Mouse (Mus musculus): ENCODE measurements at regions not wholly inside any gene's neighbourhood (a gene's known extent, or its start where the extent isn't known, plus 50 kb on each side); places are given as distances from the start of the nearest gene placed in this dataset.

DNA sequence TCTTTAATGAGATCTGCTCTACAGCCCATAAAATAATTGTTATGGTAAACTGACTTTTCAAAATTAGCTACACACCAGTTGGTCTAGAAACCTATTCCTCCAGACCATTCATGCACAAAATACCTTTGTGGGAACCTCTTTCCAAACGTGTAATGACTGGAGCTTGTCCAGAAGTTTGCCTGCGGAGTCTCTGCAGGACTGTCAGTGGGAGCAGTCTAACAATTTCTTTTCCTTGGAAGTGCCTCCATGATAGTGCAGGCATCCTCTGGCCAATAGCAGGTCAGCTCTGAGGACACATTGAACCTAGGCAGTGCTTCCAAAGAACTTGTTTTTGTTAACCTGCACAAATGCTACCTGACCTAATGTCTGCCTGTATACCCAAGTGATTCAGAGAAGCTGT lies 932.3 kb downstream of the Pcdh9 start:
- ATAC-seq: peak; percentile 92
- no peaks in the 10 kb centered on the region for H3K27me3 ChIP-seq (replicated peaks; ENCODE audit: control insufficient read depth, insufficient read depth, low read length)
- no peaks in the 10 kb centered on the region for H3K36me3 ChIP-seq (ENCODE audit: control insufficient read depth, insufficient read depth, low read length)
- no peak overlapping the region for H3K27ac ChIP-seq (ENCODE audit: low read depth, low read length)
- peak; percentile 80 for DNase-seq (ENCODE audit: low spot score)
- H3K9ac ChIP-seq (ENCODE audit: low read length): no peak overlapping the region
- H3K4me1 ChIP-seq (ENCODE audit: control insufficient read depth, insufficient read depth, low read length): peaks cover 3% of the 10 kb centered on the region; the same call in 1 of the 2 replicates
- 3% methylated on average over 2 of the region's 2 CpGs for WGBS
- H3K9me3 ChIP-seq (replicated peaks; ENCODE audit: control insufficient read depth, low read length): no peaks in the 10 kb centered on the region
- H3K4me3 ChIP-seq (ENCODE audit: low read depth, low read length): no peak overlapping the region
- no peak overlapping the region for H3K4me2 ChIP-seq (ENCODE audit: low read length)

DNA sequence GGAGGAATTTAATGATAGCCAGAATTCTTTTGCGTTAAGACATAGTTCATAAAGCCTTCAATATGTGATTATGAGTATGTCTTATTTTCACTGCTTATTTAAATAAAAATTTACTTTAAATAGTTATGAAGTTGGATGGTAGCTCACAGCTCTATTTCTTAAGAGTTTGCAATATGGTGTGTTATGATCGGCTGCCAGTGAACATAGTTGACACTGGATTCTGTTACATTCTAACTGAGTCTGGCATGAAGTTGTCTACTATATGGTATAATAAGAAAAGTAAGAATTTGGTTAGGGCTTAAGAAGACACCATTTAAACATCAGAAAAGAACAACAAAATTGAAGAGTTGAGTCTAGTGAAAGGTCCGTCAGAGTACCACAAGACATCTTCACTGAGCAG lies 935.0 kb downstream of the Pcdh9 start:
- H3K9ac ChIP-seq (ENCODE audit: low read length): no peak overlapping the region
- H3K27ac ChIP-seq (ENCODE audit: low read depth, low read length): no peak overlapping the region
- 93% methylated on average over 3 of the region's 3 CpGs for WGBS
- no peak overlapping the region for H3K4me3 ChIP-seq (ENCODE audit: low read depth, low read length)
- H3K4me2 ChIP-seq (ENCODE audit: low read length): no peak overlapping the region
- H3K27me3 ChIP-seq (replicated peaks; ENCODE audit: control insufficient read depth, insufficient read depth, low read length): no peaks in the 10 kb centered on the region
- no peak for ATAC-seq
- no peaks in the 10 kb centered on the region for H3K9me3 ChIP-seq (replicated peaks; ENCODE audit: control insufficient read depth, low read length)
- no peak for DNase-seq (ENCODE audit: low spot score)
- no peaks in the 10 kb centered on the region for H3K36me3 ChIP-seq (ENCODE audit: control insufficient read depth, insufficient read depth, low read length)
- H3K4me1 ChIP-seq (ENCODE audit: control insufficient read depth, insufficient read depth, low read length): peaks cover 3% of the 10 kb centered on the region; the same call in 1 of the 2 replicates

DNA sequence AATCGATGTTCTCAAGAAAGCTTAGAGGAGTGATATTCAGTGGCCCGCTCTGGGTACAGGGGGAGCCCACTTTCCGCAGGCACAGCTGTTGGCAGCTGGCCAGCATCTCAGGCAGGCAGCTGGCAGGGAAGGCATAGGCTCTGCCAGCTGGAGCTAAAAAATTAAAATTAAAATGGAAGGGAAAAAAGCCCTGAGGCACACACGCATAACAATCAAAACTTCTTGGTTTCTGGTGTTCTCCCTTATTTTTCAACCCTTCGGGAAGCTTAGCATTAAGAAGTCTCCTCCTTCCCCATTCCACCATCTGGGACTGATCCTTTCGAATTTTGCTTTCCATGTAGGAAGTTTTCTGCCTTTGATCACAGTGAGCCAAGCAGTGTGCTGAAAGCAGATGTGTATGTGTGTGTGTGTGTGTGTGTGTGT lies 982.8 kb downstream of the Pcdh9 start:
- no peaks in the 10 kb centered on the region for H3K27me3 ChIP-seq (replicated peaks; ENCODE audit: control insufficient read depth, insufficient read depth, low read length)
- H3K4me2 ChIP-seq (ENCODE audit: low read length): no peak overlapping the region
- 20% methylated on average over 6 of the region's 6 CpGs for WGBS
- H3K9me3 ChIP-seq (replicated peaks; ENCODE audit: control insufficient read depth, low read length): no peaks in the 10 kb centered on the region
- H3K9ac ChIP-seq (ENCODE audit: low read length): no peak overlapping the region
- H3K4me1 ChIP-seq (ENCODE audit: control insufficient read depth, insufficient read depth, low read length): no peaks in the 10 kb centered on the region
- H3K36me3 ChIP-seq (ENCODE audit: control insufficient read depth, insufficient read depth, low read length): no peaks in the 10 kb centered on the region
- DNase-seq (ENCODE audit: low spot score): peak; percentile 82
- H3K27ac ChIP-seq (ENCODE audit: low read depth, low read length): no peak overlapping the region
- peak; percentile 95 for ATAC-seq
- no peak overlapping the region for H3K4me3 ChIP-seq (ENCODE audit: low read depth, low read length)

DNA sequence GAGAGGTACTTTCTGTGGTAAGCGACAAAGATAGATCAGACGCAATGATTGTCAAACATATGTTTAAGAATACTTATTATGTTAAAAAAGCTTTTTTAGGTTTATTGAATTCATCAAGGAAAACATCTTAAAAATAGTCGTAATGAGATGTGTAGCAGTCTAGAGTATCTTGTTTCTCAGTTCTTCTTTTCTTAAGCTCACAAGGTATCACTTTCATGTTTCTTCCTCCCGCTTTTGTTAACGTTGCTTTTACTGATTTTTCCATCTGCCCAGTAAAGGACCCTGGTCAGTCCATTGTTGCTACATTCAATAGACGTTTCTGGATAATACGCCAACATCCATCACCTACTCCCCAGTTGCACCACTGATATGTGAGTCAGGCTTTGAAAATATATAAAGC lies 1015.9 kb downstream of the Pcdh9 start:
- no peaks in the 10 kb centered on the region for H3K4me1 ChIP-seq (ENCODE audit: control insufficient read depth, insufficient read depth, low read length)
- H3K36me3 ChIP-seq (ENCODE audit: control insufficient read depth, insufficient read depth, low read length): no peaks in the 10 kb centered on the region
- no peak overlapping the region for H3K4me3 ChIP-seq (ENCODE audit: low read depth, low read length)
- DNase-seq (ENCODE audit: low spot score): no peak
- H3K9me3 ChIP-seq (replicated peaks; ENCODE audit: control insufficient read depth, low read length): no peaks in the 10 kb centered on the region
- H3K4me2 ChIP-seq (ENCODE audit: low read length): no peak overlapping the region
- no peaks in the 10 kb centered on the region for H3K27me3 ChIP-seq (replicated peaks; ENCODE audit: control insufficient read depth, insufficient read depth, low read length)
- H3K27ac ChIP-seq (ENCODE audit: low read depth, low read length): no peak overlapping the region
- no peak overlapping the region for H3K9ac ChIP-seq (ENCODE audit: low read length)
- WGBS: 76% methylated on average over 7 of the region's 7 CpGs
- ATAC-seq: no peak

DNA sequence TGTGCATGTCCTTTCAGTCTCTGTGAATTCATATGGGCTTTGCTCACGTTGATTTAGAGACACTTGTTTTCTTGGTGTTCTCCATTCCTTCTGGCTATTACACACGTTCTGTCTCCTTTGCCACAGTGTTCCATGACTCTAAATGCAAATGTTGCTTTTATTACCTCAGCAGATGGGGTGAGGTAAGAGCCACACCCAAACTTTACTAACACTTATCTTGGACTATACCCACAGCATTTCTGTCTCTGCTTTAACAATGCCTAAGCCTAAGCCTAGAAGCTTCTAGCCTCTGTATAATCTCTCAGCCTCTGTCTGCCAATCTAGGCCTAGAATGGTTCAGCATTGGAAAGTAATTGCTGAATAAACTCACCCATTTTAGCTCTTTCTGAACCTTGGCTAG lies 1024.0 kb downstream of the Pcdh9 start:
- Histone ChIP-seq H3K27ac (ENCODE audit: low read depth, low read length) (no peak overlapping the region), H3K9ac (ENCODE audit: low read length) (no peak overlapping the region), H3K4me3 (ENCODE audit: low read depth, low read length) (no peak overlapping the region), H3K4me1 (ENCODE audit: control insufficient read depth, insufficient read depth, low read length) (no peaks in the 10 kb centered on the region), H3K4me2 (ENCODE audit: low read length) (no peak overlapping the region), H3K27me3 (replicated peaks; ENCODE audit: control insufficient read depth, insufficient read depth, low read length) (no peaks in the 10 kb centered on the region), H3K9me3 (replicated peaks; ENCODE audit: control insufficient read depth, low read length) (no peaks in the 10 kb centered on the region), H3K36me3 (ENCODE audit: control insufficient read depth, insufficient read depth, low read length) (no peaks in the 10 kb centered on the region)
- DNase-seq (ENCODE audit: low spot score) (no peak), ATAC-seq (no peak)
- WGBS: 54% methylated on average over 2 of the region's 2 CpGs

DNA sequence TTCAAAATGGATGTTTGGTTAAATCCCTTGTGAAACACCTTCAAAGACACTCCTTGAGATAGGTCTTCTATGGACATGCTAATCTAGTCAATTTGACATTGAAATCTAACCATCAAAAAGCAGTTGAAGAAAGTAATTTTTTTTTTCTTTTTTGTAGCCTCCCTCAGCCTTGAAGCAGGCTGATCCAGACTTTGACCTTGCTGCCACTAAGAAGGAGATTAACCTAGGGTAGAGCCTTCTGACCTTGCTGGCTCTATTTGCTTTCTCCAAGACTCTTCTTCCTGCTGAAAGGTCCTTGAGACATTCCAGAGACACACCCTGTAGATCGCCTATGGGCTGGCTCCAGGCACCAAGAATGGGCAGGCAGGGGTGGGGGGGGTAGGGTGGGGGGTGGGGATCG lies 1027.5 kb downstream of the Pcdh9 start:
- H3K9me3 ChIP-seq (replicated peaks; ENCODE audit: control insufficient read depth, low read length): no peaks in the 10 kb centered on the region
- no peaks in the 10 kb centered on the region for H3K36me3 ChIP-seq (ENCODE audit: control insufficient read depth, insufficient read depth, low read length)
- no peak overlapping the region for H3K4me2 ChIP-seq (ENCODE audit: low read length)
- H3K9ac ChIP-seq (ENCODE audit: low read length): no peak overlapping the region
- DNase-seq (ENCODE audit: low spot score) (no peak), ATAC-seq (no peak)
- 33% methylated on average over 2 of the region's 2 CpGs for WGBS
- no peaks in the 10 kb centered on the region for H3K4me1 ChIP-seq (ENCODE audit: control insufficient read depth, insufficient read depth, low read length)
- no peaks in the 10 kb centered on the region for H3K27me3 ChIP-seq (replicated peaks; ENCODE audit: control insufficient read depth, insufficient read depth, low read length)
- H3K4me3 ChIP-seq (ENCODE audit: low read depth, low read length): no peak overlapping the region
- H3K27ac ChIP-seq (ENCODE audit: low read depth, low read length): no peak overlapping the region

DNA sequence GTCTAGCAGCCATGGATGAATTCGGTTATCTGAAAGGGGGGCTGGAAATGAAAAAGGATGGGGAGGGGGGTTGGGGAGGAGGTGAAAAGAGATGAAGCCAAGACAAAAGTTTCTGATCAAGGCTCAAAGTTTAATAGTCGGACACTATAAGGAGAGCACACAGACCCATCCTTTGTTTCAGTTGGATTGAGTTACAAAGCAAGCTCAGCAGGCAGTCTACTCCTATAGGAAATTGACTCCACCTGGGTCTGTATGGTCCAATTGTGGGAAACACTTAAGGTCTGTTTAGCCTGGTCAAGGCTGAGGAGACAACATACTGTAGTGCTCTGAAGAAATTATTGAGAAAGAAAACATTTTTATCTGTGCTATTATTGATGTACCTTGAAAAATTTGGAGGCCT lies 1029.8 kb downstream of the Pcdh9 start:
- ATAC-seq: no peak
- no peak for DNase-seq (ENCODE audit: low spot score)
- no peaks in the 10 kb centered on the region for H3K4me1 ChIP-seq (ENCODE audit: control insufficient read depth, insufficient read depth, low read length)
- H3K36me3 ChIP-seq (ENCODE audit: control insufficient read depth, insufficient read depth, low read length): no peaks in the 10 kb centered on the region
- H3K9ac ChIP-seq (ENCODE audit: low read length): no peak overlapping the region
- no peak overlapping the region for H3K4me3 ChIP-seq (ENCODE audit: low read depth, low read length)
- 48% methylated on average over 2 of the region's 2 CpGs for WGBS
- H3K27me3 ChIP-seq (replicated peaks; ENCODE audit: control insufficient read depth, insufficient read depth, low read length): no peaks in the 10 kb centered on the region
- no peak overlapping the region for H3K27ac ChIP-seq (ENCODE audit: low read depth, low read length)
- no peak overlapping the region for H3K4me2 ChIP-seq (ENCODE audit: low read length)
- no peaks in the 10 kb centered on the region for H3K9me3 ChIP-seq (replicated peaks; ENCODE audit: control insufficient read depth, low read length)

DNA sequence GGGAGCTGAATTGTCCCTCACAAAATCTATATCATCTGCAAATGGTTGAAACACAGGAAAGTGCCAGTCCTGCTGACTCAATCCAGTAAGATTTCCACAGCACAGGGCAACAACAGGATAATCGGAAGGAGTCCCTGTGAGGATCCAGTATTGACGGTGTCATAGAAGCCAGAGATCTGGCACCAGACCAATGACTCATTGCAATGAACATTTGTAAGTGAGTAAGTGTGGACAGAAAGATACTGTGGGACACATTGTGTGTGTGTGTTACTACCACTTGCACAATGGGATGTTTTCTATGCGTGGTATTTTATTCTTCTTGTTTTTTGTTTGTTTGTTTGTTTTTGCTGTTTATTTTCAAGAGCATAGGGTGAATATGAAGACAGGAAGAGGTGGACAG lies 1056.8 kb downstream of the Pcdh9 start:
- Histone ChIP-seq H3K4me2 (ENCODE audit: low read length) (no peak overlapping the region), H3K27ac (ENCODE audit: low read depth, low read length) (no peak overlapping the region), H3K27me3 (replicated peaks; ENCODE audit: control insufficient read depth, insufficient read depth, low read length) (no peaks in the 10 kb centered on the region), H3K4me3 (ENCODE audit: low read depth, low read length) (no peak overlapping the region), H3K9me3 (replicated peaks; ENCODE audit: control insufficient read depth, low read length) (no peaks in the 10 kb centered on the region), H3K36me3 (ENCODE audit: control insufficient read depth, insufficient read depth, low read length) (no peaks in the 10 kb centered on the region), H3K4me1 (ENCODE audit: control insufficient read depth, insufficient read depth, low read length) (no peaks in the 10 kb centered on the region), H3K9ac (ENCODE audit: low read length) (no peak overlapping the region)
- ATAC-seq: no peak
- no peak for DNase-seq (ENCODE audit: low spot score)
- WGBS: 93% methylated on average over 3 of the region's 3 CpGs

DNA sequence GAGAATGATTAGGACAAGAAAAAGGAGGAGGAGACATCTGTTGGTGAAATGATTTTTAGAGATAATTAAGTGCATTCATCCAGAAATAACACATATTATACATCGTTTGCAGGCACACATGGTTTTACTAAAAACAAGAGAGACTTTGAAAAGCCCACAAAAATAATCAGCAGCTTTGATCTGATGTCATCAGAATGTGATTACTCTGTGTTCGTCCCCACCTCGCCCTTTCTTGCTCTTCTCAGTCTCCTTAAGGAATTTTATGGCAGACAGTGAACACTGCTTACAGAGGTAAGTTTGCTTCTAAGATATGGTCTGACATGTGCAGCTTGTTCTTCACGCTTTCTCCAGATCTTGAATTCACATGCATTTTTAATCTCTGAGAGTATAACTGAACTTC lies 1061.3 kb downstream of the Pcdh9 start:
- Histone ChIP-seq H3K9ac (ENCODE audit: low read length) (no peak overlapping the region), H3K4me1 (ENCODE audit: control insufficient read depth, insufficient read depth, low read length) (no peaks in the 10 kb centered on the region), H3K9me3 (replicated peaks; ENCODE audit: control insufficient read depth, low read length) (no peaks in the 10 kb centered on the region), H3K4me2 (ENCODE audit: low read length) (no peak overlapping the region), H3K27ac (ENCODE audit: low read depth, low read length) (no peak overlapping the region), H3K36me3 (ENCODE audit: control insufficient read depth, insufficient read depth, low read length) (no peaks in the 10 kb centered on the region), H3K27me3 (replicated peaks; ENCODE audit: control insufficient read depth, insufficient read depth, low read length) (no peaks in the 10 kb centered on the region), H3K4me3 (ENCODE audit: low read depth, low read length) (no peak overlapping the region)
- peak; percentile 35 for DNase-seq (ENCODE audit: low spot score)
- 15% methylated on average over 4 of the region's 4 CpGs for WGBS
- ATAC-seq: no peak

Measured in forebrain, embryonic 14.5 days (tissue).